Mouse (Mus musculus) forebrain, embryonic 12.5 days (tissue): ENCODE measurements around the gene Cacnb1. TPM values are rescaled to one million over a fixed set of nuclear protein-coding genes. Genes with fewer than 3 reads are reported as not detected.

ENCODE experiments used
- ATAC-seq: fragments of 200-750 bp; cut with Nextera tagmentation; 2 replicates; pipeline ENCODE4 v1.8.0; 2017; ENCODE audit warnings: moderate TSS enrichment; ENCODE audit not compliant: low FRiP score
- H3K27ac ChIP-seq: fragments of 300-500 bp; sonication (generic); 2 replicates; pipeline ENCODE4 v1.5.1; 2016; ENCODE audit warnings: mild to moderate bottlenecking
- H3K27me3 ChIP-seq: fragments of 300-500 bp; sonication (generic); 2 replicates; pipeline ENCODE4 v1.6.1; 2016; ENCODE audit warnings: mild to moderate bottlenecking
- H3K36me3 ChIP-seq: fragments of 300-500 bp; sonication (generic); replicated peaks from 2 replicates; pipeline ENCODE4 v1.6.1; 2016; ENCODE audit warnings: mild to moderate bottlenecking
- H3K4me1 ChIP-seq: fragments of 300-500 bp; sonication (generic); 2 replicates; pipeline ENCODE4 v1.6.1; 2016
- H3K4me2 ChIP-seq: fragments of 300-500 bp; sonication (generic); 2 replicates; pipeline ENCODE4 v1.6.1; 2016; ENCODE audit warnings: mild to moderate bottlenecking, moderate library complexity
- H3K4me3 ChIP-seq: fragments of 300-500 bp; sonication (generic); replicated peaks from 2 replicates; pipeline ENCODE4 v1.5.1; 2016; ENCODE audit warnings: mild to moderate bottlenecking
- H3K9ac ChIP-seq: fragments of 300-500 bp; sonication (generic); 2 replicates; pipeline ENCODE4 v1.6.1; 2016; ENCODE audit warnings: mild to moderate bottlenecking
- H3K9me3 ChIP-seq: fragments of 300-500 bp; sonication (generic); 2 replicates; pipeline ENCODE4 v1.6.1; 2016
- WGBS: fragments of 180-500 bp; shearing (Covaris S2); methylation state at CpG from one replicate; pipeline ENCODE4 v1.1.7; 2016; 5-methylcytosine and 5-hydroxymethylcytosine counted together
- polyA plus RNA-seq: library from polyadenylated mRNA; unstranded; fragments of >200 nt; fragmentation: Nextera tagmentation; extraction: Ambion mirVana; gene quantifications from 2 replicates; pipeline ENCODE4 v1.2.1, GENCODE M21; 2016

Gene Cacnb1
- polyA plus RNA-seq, 1 experiment from 2014 or later, result 22.5 TPM

DNA sequence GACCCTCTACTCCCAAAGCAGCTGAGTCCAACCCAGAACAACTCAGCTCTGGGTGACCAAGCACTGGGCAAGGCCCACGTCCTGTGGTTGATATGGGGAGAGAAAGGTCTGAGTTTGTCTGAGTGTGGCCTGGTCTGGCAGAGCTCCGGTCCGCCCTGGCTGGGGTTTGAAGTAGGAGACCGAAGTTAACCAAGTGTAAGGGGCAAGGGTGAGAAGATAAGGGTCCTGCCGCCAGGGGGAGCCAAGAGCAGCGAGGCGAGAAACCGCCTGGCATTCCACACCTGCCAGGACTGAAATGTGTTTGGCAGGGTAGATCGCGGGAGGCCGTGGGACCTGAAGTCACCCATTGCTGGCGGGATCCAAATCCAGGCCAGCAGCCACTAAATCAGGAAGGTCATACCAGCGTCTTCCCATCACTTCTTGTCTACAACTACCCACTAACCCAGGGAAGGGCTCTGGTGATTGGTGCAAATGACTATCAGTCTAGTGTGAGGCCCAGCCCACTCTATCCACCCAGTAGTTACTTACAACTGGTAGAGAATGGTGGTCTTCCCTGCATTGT, 28.2 kb downstream of the Cacnb1 start:
- no peak overlapping the region for H3K27ac ChIP-seq
- WGBS, result 6% methylated on average over 13 of the region's 13 CpGs
- ATAC-seq, result 0 out of 2 replicates have a peak, but pooled peaks have one; percentile 2
- peaks cover 19% of the 10 kb centered on the region for H3K4me1 ChIP-seq
- peak overlapping the region; percentile 42 for H3K4me3 ChIP-seq
- H3K36me3 ChIP-seq, result no peaks in the 10 kb centered on the region
- H3K27me3 ChIP-seq, result peaks cover 48% of the 10 kb centered on the region
- H3K9ac ChIP-seq, result peak overlapping the region; percentile 36
- peak overlapping the region; percentile 88 for H3K4me2 ChIP-seq
- no peaks in the 10 kb centered on the region for H3K9me3 ChIP-seq

DNA sequence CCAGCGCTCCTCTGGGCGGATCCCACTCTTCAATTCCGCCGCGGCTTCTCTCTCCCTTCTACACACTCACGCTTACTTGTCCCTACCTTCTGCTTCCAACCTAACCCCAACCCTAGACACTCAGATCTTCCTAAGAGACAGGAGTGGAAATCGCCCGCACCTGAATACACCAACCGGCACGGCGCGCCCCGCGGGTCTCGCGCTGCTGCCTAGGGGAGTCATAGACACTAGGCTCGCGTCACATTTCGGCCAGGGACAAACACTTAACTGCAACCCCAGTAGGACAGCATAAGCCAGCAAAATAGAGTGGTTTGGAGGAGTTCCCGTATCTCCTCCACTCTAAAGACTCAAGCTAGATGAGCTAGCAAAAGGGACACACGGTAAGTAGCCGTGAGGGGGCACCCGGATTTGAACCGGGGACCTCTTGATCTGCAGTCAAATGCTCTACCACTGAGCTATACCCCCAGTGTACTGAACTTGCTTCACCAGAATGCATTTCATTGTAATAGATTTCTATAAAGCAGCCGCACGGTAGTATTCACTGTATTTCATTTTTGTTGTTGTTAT, 34.2 kb downstream of the Cacnb1 start:
- H3K9me3 ChIP-seq, result no peaks in the 10 kb centered on the region
- WGBS, result under 1% methylated on average over 26 of the region's 26 CpGs
- peaks cover 49% of the 10 kb centered on the region for H3K27me3 ChIP-seq
- peak; percentile 85 for ATAC-seq
- peak overlapping the region; percentile 90 for H3K27ac ChIP-seq
- peak overlapping the region; percentile 73 for H3K9ac ChIP-seq
- H3K4me2 ChIP-seq, result peak overlapping the region; percentile 60
- no peaks in the 10 kb centered on the region for H3K36me3 ChIP-seq
- H3K4me3 ChIP-seq, result peak overlapping the region; percentile 88
- H3K4me1 ChIP-seq, result peaks cover 27% of the 10 kb centered on the region

DNA sequence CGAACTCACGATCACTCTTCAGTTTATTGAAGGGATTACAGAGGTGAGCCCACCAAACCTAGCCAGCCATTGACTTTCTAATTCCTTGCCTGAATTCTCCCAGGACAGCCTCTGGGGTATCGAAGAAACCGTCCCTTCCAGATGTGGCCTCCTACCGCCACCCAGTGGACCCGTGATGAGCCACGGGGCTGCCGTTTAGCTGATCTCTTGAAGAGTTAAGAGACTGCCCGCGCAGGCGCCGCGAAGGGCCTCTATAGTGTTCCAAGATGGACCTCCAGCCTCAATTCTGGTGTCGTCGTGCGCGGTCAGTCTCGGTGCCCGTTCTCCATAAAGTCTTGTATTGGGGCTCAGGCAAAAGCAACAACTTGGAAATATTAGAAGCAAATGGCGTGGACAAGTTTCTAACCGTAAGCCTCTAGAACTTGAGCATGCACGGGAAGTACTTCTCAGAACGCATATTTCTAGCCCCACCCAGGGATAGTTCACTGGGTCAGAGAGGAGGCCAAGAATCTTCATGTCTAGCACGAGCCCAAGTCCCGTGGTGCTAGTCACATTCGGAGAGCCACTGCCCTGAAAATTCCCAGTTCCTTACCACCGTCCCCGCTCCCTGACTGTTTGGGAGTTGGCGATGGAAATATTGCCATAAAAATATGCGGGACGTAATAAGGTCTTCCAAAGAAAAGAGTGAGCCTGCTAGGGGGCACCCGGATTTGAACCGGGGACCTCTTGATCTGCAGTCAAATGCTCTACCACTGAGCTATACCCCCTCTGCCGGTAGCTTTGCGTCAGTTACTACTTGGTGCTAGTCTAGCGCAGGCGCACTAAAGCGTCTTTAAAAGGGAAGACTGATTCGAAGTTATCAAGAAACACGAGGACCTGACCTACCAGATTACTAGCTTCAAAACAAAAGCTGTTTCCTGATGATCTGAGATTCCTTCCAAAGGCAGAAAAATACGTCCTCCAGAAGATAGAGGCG, 35.0 kb downstream of the Cacnb1 start:
- H3K27me3 ChIP-seq, result peaks cover 53% of the 10 kb centered on the region
- under 1% methylated on average over 42 of the region's 42 CpGs for WGBS

DNA sequence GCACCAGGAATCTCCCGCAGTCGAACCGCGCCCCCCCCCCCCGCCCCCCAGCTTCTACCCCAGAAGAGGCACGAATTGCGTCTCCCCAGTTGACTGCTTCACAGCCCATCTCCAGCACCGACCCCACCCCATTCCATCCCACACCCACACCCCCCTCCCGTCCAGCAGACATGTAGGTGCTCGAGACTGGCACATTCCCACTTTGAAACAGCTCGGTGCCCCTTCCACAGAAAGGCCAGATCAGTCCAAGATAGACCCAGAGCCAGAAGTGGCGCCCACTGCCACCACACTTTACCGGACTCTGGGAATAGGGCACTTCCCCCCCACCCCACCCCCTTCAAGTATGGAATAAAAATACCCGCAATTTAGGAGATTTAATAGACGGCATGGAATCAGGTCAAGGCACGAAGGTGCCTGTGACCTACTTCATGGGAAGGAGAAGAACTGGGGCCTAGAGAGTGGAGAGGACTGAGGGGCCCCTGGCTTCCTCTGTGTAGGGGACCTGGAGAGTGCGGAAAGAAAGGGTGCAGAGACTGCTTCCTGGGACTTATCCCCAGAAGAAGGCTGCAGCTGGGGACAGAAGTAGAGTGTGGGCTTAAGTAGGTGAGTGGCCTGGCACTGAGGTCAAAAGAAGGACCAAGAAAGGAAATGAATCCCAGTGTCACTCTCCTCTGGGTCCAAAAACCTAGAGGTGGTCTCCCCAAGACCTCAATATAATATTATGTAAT, 35.9 kb downstream of the Cacnb1 start:
- Histone ChIP-seq H3K9me3 (no peaks in the 10 kb centered on the region), H3K4me2 (peak overlapping the region; percentile 84), H3K4me3 (peak overlapping the region; percentile 88), H3K4me1 (peaks cover 27% of the 10 kb centered on the region), H3K27ac (no peak overlapping the region), H3K9ac (peak overlapping the region; percentile 61; the same call in 1 of the 2 replicates), H3K27me3 (peaks cover 53% of the 10 kb centered on the region), H3K36me3 (no peaks in the 10 kb centered on the region)
- 24% methylated on average over 14 of the region's 17 CpGs for WGBS
- no peak for ATAC-seq

More for the DNA sequence above, 35.0 kb downstream of the Cacnb1 start:
- H3K4me3 ChIP-seq, result peak overlapping the region; percentile 88
- H3K4me2 ChIP-seq, result peak overlapping the region; percentile 60
- H3K4me1 ChIP-seq, result peaks cover 27% of the 10 kb centered on the region
- peak overlapping the region; percentile 73 for H3K9ac ChIP-seq
- peak; percentile 74 for ATAC-seq
- H3K36me3 ChIP-seq, result no peaks in the 10 kb centered on the region
- peak overlapping the region; percentile 90 for H3K27ac ChIP-seq
- no peaks in the 10 kb centered on the region for H3K9me3 ChIP-seq

DNA sequence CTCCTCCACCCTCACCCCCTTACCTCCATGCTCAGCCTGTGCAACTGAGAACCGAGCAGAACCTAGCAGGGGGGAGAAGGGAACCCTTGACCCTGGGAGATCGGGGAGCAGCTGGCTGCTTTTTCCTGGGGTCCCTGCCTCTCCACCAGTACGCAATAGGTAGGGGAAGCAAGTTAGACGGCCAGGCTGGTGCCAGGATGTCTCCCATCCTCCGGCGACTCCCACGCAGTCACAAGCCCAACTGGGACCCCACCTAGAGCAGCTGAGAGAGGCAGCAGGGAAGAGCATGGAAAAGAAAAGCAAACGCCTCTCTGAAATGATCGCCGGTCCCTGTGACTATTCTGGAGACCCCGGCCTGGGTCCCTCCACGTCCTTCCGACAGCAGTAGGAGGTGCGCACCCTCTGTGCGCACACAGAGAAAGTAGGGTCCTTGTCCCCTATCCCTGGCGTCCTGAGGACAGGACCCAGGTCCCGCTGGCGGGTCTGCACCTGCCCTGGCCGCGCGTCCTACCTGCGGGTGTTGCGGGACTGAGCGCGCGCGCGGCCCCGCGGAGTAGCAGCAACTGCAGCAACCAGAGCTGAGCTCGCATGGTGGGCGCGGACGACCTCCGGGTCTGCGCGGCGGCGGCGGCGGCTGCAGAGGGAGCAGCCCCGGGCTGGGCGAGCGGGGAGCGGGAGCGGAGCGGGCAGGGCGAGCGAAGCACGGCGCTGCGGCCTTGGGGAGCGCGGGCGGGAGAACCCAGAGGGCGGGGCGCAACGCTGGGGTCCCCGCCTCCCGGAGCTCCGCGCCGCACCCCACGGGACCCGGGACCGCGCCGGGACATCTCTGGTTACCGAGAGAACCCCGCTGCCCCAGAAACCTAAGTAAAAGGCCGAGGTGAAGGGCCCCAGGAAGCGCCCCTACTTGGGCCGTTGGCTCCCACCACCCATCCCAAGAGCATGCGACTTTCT, 36.8 kb downstream of the Cacnb1 start, which contains the start of gene Plxdc1:
Gene Plxdc1 (minus strand): TSS at position 718 of the 951 bp plus-strand sequence.
- ATAC-seq, result no peak
- Histone ChIP-seq H3K27ac (no peak within 1 kb of the TSS), H3K4me2 (peak within 1 kb of the TSS; percentile 84), H3K4me3 (peak within 1 kb of the TSS; percentile 88), H3K9ac (peak within 1 kb of the TSS; percentile 61), H3K27me3 (peaks cover 53% of the 10 kb centered on the region), H3K4me1 (peaks cover 27% of the 10 kb centered on the region), H3K36me3 (no peaks in the 10 kb centered on the region), H3K9me3 (no peaks in the 10 kb centered on the region)
- WGBS, result 2% methylated on average over 67 of the region's 74 CpGs

DNA sequence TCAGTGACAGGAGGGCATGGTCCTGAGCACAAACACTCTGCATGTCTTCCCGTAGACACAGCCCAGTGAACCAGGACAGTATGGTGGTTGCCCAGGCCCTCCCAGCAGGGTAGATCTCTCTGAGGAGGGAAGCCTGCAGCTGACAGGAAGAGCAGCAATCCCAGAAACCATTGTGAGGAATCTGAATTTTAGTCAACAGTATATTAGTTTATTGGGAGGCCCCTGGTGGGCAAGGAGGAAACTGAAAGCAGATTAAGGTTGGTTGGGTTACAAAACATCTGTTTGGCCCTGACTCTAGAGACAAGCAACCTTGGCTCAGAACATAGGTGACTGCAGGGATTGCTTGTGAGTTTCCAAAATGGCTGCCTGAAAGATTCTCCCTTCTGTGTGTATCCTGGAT, 38.9 kb downstream of the Cacnb1 start:
- Histone ChIP-seq H3K4me1 (peaks cover 13% of the 10 kb centered on the region), H3K27me3 (peaks cover 42% of the 10 kb centered on the region), H3K9me3 (no peaks in the 10 kb centered on the region), H3K27ac (no peak overlapping the region), H3K9ac (no peak overlapping the region), H3K4me2 (no peak overlapping the region), H3K36me3 (no peaks in the 10 kb centered on the region), H3K4me3 (no peak overlapping the region)
- no peak for ATAC-seq
- 77% methylated on average over 1 of the region's 1 CpGs for WGBS

DNA sequence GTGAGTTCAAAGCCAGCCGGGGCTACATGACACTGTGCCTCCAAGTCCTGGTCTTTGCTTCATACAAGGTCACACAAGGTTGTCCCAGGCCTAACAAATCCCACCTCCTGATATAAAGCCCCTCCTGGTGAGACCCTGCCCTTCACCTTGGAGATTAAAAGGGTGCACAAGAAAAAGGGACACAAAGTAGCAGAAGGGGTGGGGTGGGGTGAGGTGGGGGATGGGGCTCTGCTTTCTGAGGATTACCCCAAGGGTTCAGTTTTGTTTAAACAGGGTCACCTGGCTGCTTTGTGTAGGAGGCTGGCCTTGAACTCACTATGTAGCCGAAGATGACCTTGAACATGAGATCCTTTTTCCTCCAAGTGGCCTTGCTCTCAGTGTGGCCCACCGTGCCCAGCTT, 39.3 kb downstream of the Cacnb1 start:
- Histone ChIP-seq H3K4me3 (no peak overlapping the region), H3K9me3 (no peaks in the 10 kb centered on the region), H3K27me3 (peaks cover 42% of the 10 kb centered on the region), H3K36me3 (no peaks in the 10 kb centered on the region), H3K4me1 (peaks cover 13% of the 10 kb centered on the region), H3K9ac (no peak overlapping the region), H3K4me2 (no peak overlapping the region), H3K27ac (no peak overlapping the region)
- WGBS, result 85% methylated on average over 3 of the region's 3 CpGs
- ATAC-seq, result no peak

DNA sequence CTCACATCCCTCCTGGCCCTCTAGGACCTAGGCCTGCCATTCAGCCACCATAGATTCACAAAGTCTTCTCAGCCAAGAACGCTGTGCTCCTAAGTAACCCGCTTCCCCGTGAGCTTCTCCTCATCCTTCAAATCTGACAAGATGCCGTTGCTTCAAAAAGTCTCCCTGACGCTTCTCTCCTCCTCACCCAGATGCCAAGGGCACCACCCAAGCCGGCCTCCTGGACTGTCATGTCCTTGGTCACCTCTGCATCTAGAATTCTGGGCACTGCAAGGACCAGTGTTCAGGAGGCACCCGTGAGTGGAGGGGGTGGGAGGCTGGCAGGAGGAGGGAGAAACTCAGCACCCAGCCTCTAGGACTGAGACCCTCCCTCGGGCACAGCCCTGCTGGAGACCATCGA, 40.1 kb downstream of the Cacnb1 start:
- Histone ChIP-seq H3K9ac (no peak overlapping the region), H3K36me3 (no peaks in the 10 kb centered on the region), H3K4me2 (no peak overlapping the region), H3K27me3 (peaks cover 42% of the 10 kb centered on the region), H3K9me3 (no peaks in the 10 kb centered on the region), H3K4me1 (peaks cover 13% of the 10 kb centered on the region), H3K4me3 (no peak overlapping the region), H3K27ac (no peak overlapping the region)
- no peak for ATAC-seq
- 94% methylated on average over 9 of the region's 9 CpGs for WGBS

DNA sequence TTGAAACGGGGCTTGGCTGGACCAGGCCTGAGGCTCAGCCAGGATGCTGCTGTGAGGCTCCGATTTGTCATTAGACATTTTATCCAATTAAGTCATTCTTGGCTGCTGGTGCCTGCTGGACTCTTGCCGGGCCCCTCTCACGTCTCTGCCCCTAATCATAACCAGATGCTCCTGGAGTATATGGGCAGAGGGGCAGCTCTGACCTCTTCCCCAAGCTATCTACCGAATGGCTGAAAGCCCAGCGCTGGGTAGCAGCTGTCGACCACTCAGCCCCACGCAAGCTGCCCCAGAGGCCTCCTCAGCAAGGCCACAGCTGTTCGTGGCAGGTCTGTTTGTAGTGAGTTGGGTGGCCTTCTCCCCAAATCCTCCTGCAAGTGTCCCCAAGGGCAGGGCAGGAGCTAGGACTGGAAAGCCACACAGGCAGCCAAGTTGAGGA, 42.3 kb downstream of the Cacnb1 start:
- Histone ChIP-seq H3K9me3 (no peaks in the 10 kb centered on the region), H3K27me3 (peaks cover 24% of the 10 kb centered on the region), H3K4me3 (no peak overlapping the region), H3K36me3 (no peaks in the 10 kb centered on the region), H3K9ac (no peak overlapping the region), H3K4me1 (no peaks in the 10 kb centered on the region), H3K27ac (no peak overlapping the region), H3K4me2 (no peak overlapping the region)
- WGBS, result 73% methylated on average over 9 of the region's 9 CpGs
- ATAC-seq, result no peak

DNA sequence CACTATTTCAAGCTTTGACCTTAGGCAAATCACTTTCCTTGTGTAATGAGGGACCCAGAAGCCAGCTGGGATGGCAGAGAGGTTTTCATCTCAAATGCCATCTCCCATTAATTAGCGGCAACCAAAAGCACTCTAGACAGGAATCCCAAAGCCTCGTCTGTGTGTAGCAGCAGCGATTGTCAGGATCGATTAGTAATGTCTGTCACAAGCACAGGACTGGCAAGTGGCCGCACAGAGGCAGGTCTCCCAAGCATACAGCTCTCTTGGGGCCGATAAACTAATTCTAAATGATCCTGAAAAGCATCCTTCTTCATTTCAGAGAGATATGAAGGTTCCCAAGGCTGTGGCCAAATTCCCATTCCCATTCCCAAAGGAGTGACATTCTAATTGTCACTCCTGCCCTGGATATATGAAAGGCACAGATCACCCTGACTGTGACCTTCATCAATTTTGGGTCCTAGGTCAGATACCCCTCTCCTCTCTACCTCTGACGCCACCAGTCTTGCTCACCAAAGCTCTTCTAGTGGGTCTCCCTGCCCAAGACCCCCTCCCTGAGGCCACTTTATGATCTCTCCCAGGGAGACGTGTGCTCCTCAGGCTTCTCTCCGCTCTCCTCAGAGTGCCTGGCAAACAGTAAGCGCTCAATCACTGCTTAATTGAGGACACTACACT, 42.9 kb downstream of the Cacnb1 start:
- ATAC-seq, result no peak
- H3K9ac ChIP-seq, result no peak overlapping the region

More for the DNA sequence above, 42.9 kb downstream of the Cacnb1 start:
- Histone ChIP-seq H3K27ac (no peak overlapping the region), H3K4me3 (no peak overlapping the region), H3K9me3 (no peaks in the 10 kb centered on the region), H3K4me1 (no peaks in the 10 kb centered on the region), H3K4me2 (no peak overlapping the region), H3K27me3 (peaks cover 18% of the 10 kb centered on the region), H3K36me3 (no peaks in the 10 kb centered on the region)
- 73% methylated on average over 10 of the region's 10 CpGs for WGBS
